Mouse (Mus musculus): Measurements from ENCODE around the gene Chst3.

GRCm38 (mm10) chr10:60205601-60206241 is 13.3 kb downstream of the Chst3 start:
- TF ChIP-seq CTCF (conservative IDR thresholded peaks at IDR 0.05; ENCODE audit: low read length) (no peak), POU5F1 (IDR thresholded peaks at IDR 0.05; ENCODE audit: borderline replicate concordance, low read length) (no peak), NANOG (IDR thresholded peaks at IDR 0.05; ENCODE audit: borderline replicate concordance, low read length) (no peak)
